Mouse (Mus musculus) MN1 (cell line): ENCODE results near the gene Fmr1.
"Not testable (repeated sequence)": the region's sequence is repeated elsewhere in the genome, so short reads cannot be mapped to it uniquely, and the experiment has no call there.

ENCODE experiments used
- DNase-seq: peaks from one replicate; pipeline ENCODE4 v3.0.0-alpha.2; 2016; ENCODE audit warnings: low spot score

Fmr1 gene

GRCm38 (mm10) chrX:68678333-68678740 is at the start of gene Fmr1:
Gene Fmr1, plus strand, starts transcription at chrX:68678541.
- DNase-seq: peak; percentile 91

- DNase-seq: no peak
Measured at GRCm38 (mm10) chrX:68641603-68642002, 36.7 kb upstream of the Fmr1 start.

GRCm38 (mm10) chrX:68645154-68645919 is 33.0 kb upstream of the Fmr1 start:
- DNase-seq: peak; percentile 47

- DNase-seq: no peak
Measured at GRCm38 (mm10) chrX:68677508-68677907, 833 bp upstream of the Fmr1 start.

- DNase-seq: peak; percentile 28
Measured at GRCm38 (mm10) chrX:68678815-68679486, 610 bp downstream of the Fmr1 start.

- no peak for DNase-seq
Measured at GRCm38 (mm10) chrX:68684706-68685105, 6.4 kb downstream of the Fmr1 start.

GRCm38 (mm10) chrX:68691936-68692335 is 13.6 kb downstream of the Fmr1 start:
- DNase-seq: not testable (repeated sequence)

- no peak for DNase-seq
Measured at GRCm38 (mm10) chrX:68736902-68737301, 58.6 kb downstream of the Fmr1 start.

- no peak for DNase-seq
Measured at GRCm38 (mm10) chrX:68740088-68740487, 61.7 kb downstream of the Fmr1 start.

- DNase-seq: no peak
Measured at GRCm38 (mm10) chrX:68761606-68762005, 83.3 kb downstream of the Fmr1 start, which contains the start of gene Fmr1nb. Gene Fmr1nb, plus strand, starts transcription at chrX:68761839.
